Mouse (Mus musculus) megakaryocyte, adult 5-6 weeks (primary cell): ENCODE results near the gene Slamf9. TPM values are rescaled to one million over a fixed set of nuclear protein-coding genes. Genes with fewer than 3 reads are reported as not detected.

Experiments used
- ATAC-seq: 2 replicates; pipeline ENCODE4 v1.8.0; 2016; ENCODE audit warnings: mild to moderate bottlenecking, inconsistent platforms; ENCODE audit not compliant: poor library complexity, severe bottlenecking
- total RNA-seq, 2 experiments: library from RNA; stranded (forward) in 1 of 2; stranded (reverse) in 1 of 2; fragments of 153-499, 151-499 nt in 1 of 2; fragments of 221-1000, 200-1000 nt in 1 of 2; gene quantifications; 2 replicates each; pipeline versions ENCODE4 v1.2.3 to v1.2.4; 2015 to 2017

Slamf9 gene
- total RNA-seq, 2 experiments from 2014 or later: 0.11 to 2.3 TPM

- ATAC-seq: no peak
Observed at GRCm38 (mm10) chr1:172509983-172510382, 34.8 kb downstream of the Slamf9 start.

GRCm38 (mm10) chr1:172510421-172510972, 35.3 kb downstream of the Slamf9 start:
- ATAC-seq: no peak

- ATAC-seq: peak; percentile 67
Observed at GRCm38 (mm10) chr1:172512962-172513361, 37.8 kb downstream of the Slamf9 start.

GRCm38 (mm10) chr1:172513525-172514212, 38.5 kb downstream of the Slamf9 start:
- peak; percentile 76 for ATAC-seq

GRCm38 (mm10) chr1:172514213-172514529, 39.0 kb downstream of the Slamf9 start:
- no peak for ATAC-seq

GRCm38 (mm10) chr1:172514551-172515268, 39.6 kb downstream of the Slamf9 start:
- ATAC-seq: no peak

GRCm38 (mm10) chr1:172515396-172515795, 40.2 kb downstream of the Slamf9 start:
- peak; percentile 18 for ATAC-seq

GRCm38 (mm10) chr1:172518013-172518412, 42.9 kb downstream of the Slamf9 start:
- ATAC-seq: no peak

GRCm38 (mm10) chr1:172519644-172520043, 44.5 kb downstream of the Slamf9 start:
- ATAC-seq: no peak

- ATAC-seq: peak; percentile 68
Observed at GRCm38 (mm10) chr1:172520576-172521440, 45.6 kb downstream of the Slamf9 start, which contains the start of gene Cfap45. Gene Cfap45 (plus strand): TSS chr1:172520801.

- peak; percentile 31 for ATAC-seq
Observed at GRCm38 (mm10) chr1:172522524-172522923, 47.4 kb downstream of the Slamf9 start.

GRCm38 (mm10) chr1:172523699-172524101, 48.5 kb downstream of the Slamf9 start:
- no peak for ATAC-seq

- ATAC-seq: peak; percentile 25
Observed at GRCm38 (mm10) chr1:172525027-172525764, 50.0 kb downstream of the Slamf9 start.

- ATAC-seq: no peak
Observed at GRCm38 (mm10) chr1:172525971-172526370, 50.8 kb downstream of the Slamf9 start.

GRCm38 (mm10) chr1:172526380-172527081, 51.4 kb downstream of the Slamf9 start:
- peak; percentile 37 for ATAC-seq

GRCm38 (mm10) chr1:172527431-172527830, 52.3 kb downstream of the Slamf9 start:
- ATAC-seq: no peak
